Mouse (Mus musculus) MEL (cell line): ENCODE data around the gene Rpl37. TPM values are rescaled to one million over a fixed set of nuclear protein-coding genes. Genes with fewer than 3 reads are reported as not detected.
A peak's percentile ranks its signal among the peaks of the same experiment; 100 is the strongest.

Experiments used
- DNase-seq: peaks from one replicate; pipeline ENCODE4 v3.0.0; 2011; ENCODE audit warnings: low read depth, low spot score
- H3K27ac ChIP-seq: 2 replicates; pipeline ENCODE4 v1.5.1; 2012; ENCODE audit warnings: low read depth, mild to moderate bottlenecking, control low read depth, low read length, moderate library complexity; ENCODE audit not compliant: control insufficient read depth
- H3K27me3 ChIP-seq, 2 experiments: fragments of 150-350 bp in 1 of 2; sonication (generic) in 1 of 2; 2 replicates each; pipeline ENCODE4 v1.6.1; 2012; ENCODE audit warnings: low read length in 2 of 2, mild to moderate bottlenecking in 2 of 2, improper control_type of control experiment in 1 of 2, moderate library complexity in 1 of 2; ENCODE audit not compliant: insufficient read depth in 2 of 2, control insufficient read depth in 1 of 2
- H3K36me3 ChIP-seq, 2 experiments: 2 replicates each; pipeline ENCODE4 v1.6.1; 2012 to 2014; ENCODE audit warnings: low read length in 2 of 2, improper control_type of control experiment in 1 of 2, inconsistent platforms in 1 of 2, mild to moderate bottlenecking in 1 of 2; ENCODE audit not compliant: insufficient read depth in 2 of 2, control insufficient read depth in 1 of 2
- H3K4me1 ChIP-seq, 2 experiments: fragments of 150-350 bp in 1 of 2; sonication (generic) in 1 of 2; 2 replicates each; pipeline ENCODE4 v1.6.1; 2012; ENCODE audit warnings: low read length in 2 of 2, improper control_type of control experiment in 1 of 2, mild to moderate bottlenecking in 1 of 2; ENCODE audit not compliant: insufficient read depth in 2 of 2, control insufficient read depth in 1 of 2
- H3K4me3 ChIP-seq, 2 experiments: fragments of 150-350 bp in 1 of 2; sonication (generic) in 1 of 2; 2 replicates each; pipeline ENCODE4 v1.5.1; 2012; ENCODE audit warnings: low read depth in 2 of 2, low read length in 2 of 2, mild to moderate bottlenecking in 2 of 2, moderate library complexity in 2 of 2, control low read depth in 1 of 2, improper control_type of control experiment in 1 of 2; ENCODE audit not compliant: control insufficient read depth in 1 of 2, insufficient read depth in 1 of 2
- H3K79me2 ChIP-seq: 2 replicates; pipeline ENCODE4 v1.6.1; 2012; ENCODE audit warnings: mild to moderate bottlenecking, low read length, moderate library complexity; ENCODE audit not compliant: control insufficient read depth, poor library complexity, insufficient read depth
- H3K9ac ChIP-seq: 2 replicates; pipeline ENCODE4 v1.6.1; 2012; ENCODE audit warnings: low read depth, mild to moderate bottlenecking, control low read depth, low read length, moderate library complexity; ENCODE audit not compliant: control insufficient read depth, poor library complexity, severe bottlenecking
- H3K9me3 ChIP-seq: fragments of 150-350 bp; sonication (generic); replicated peaks from 2 replicates; pipeline ENCODE4 v1.6.1; 2012; ENCODE audit warnings: mild to moderate bottlenecking, low read length, improper control_type of control experiment, moderate library complexity; ENCODE audit not compliant: insufficient read depth
- BHLHE40 ChIP-seq: IDR thresholded peaks from 2 replicates; pipeline ENCODE4 v1.6.1; 2012; ENCODE audit warnings: low read depth, mild to moderate bottlenecking, inconsistent platforms, low read length, improper control_type of control experiment, borderline replicate concordance
- CHD1 ChIP-seq: IDR thresholded peaks from 2 replicates; pipeline ENCODE4 v1.6.1; 2012; ENCODE audit warnings: low read depth, mild to moderate bottlenecking, inconsistent platforms, low read length, improper control_type of control experiment
- CTCF ChIP-seq, 3 experiments: IDR thresholded peaks in 2 of 3; conservative IDR thresholded peaks in 1 of 3; 2 replicates each; pipeline ENCODE4 v1.5.1; 2011 to 2012; ENCODE audit warnings: low read length in 3 of 3, low read depth in 2 of 3, mild to moderate bottlenecking in 2 of 3, improper control_type of control experiment in 1 of 3, inconsistent platforms in 1 of 3, mixed read lengths in 1 of 3, moderate library complexity in 1 of 3; ENCODE audit not compliant: control insufficient read depth in 1 of 3, insufficient read depth in 1 of 3, poor library complexity in 1 of 3, severe bottlenecking in 1 of 3
- EP300 ChIP-seq, 2 experiments: IDR thresholded peaks; 2 replicates each; pipeline ENCODE4 v1.6.1; 2011; ENCODE audit warnings: improper control_type of control experiment in 2 of 2, low read length in 2 of 2, low read depth in 1 of 2, mild to moderate bottlenecking in 1 of 2
- ETS1 ChIP-seq: IDR thresholded peaks from 2 replicates; pipeline ENCODE4 v1.6.1; 2012; ENCODE audit warnings: low read depth, mild to moderate bottlenecking, inconsistent platforms, low read length, improper control_type of control experiment, moderate library complexity
- GATA1 ChIP-seq: IDR thresholded peaks from 2 replicates; pipeline ENCODE4 v1.6.1; 2011; ENCODE audit warnings: low read depth, low read length, improper control_type of control experiment
- HCFC1 ChIP-seq: IDR thresholded peaks from 2 replicates; pipeline ENCODE4 v1.6.1; 2012; ENCODE audit warnings: low read depth, mild to moderate bottlenecking, inconsistent platforms, low read length, improper control_type of control experiment, moderate library complexity
- KAT2A ChIP-seq: conservative IDR thresholded peaks from 2 replicates; pipeline ENCODE4 v1.6.1; 2012; ENCODE audit warnings: low read depth, low read length, improper control_type of control experiment, inconsistent platforms
- MAFK ChIP-seq: IDR thresholded peaks from 2 replicates; pipeline ENCODE4 v1.6.1; 2011; ENCODE audit warnings: low read depth, mild to moderate bottlenecking, low read length, improper control_type of control experiment, borderline replicate concordance
- MAX ChIP-seq: IDR thresholded peaks from 2 replicates; pipeline ENCODE4 v1.6.1; 2011; ENCODE audit warnings: low read length, improper control_type of control experiment
- MAZ ChIP-seq: IDR thresholded peaks from 2 replicates; pipeline ENCODE4 v1.6.1; 2012; ENCODE audit warnings: low read depth, mild to moderate bottlenecking, inconsistent platforms, low read length, improper control_type of control experiment
- MEF2A ChIP-seq: IDR thresholded peaks from 2 replicates; pipeline ENCODE4 v1.6.1; 2014; ENCODE audit warnings: low read depth, mild to moderate bottlenecking, inconsistent platforms, low read length, improper control_type of control experiment; ENCODE audit not compliant: poor library complexity, insufficient replicate concordance, severe bottlenecking; ENCODE audit errors: extremely low read depth
- MXI1 ChIP-seq: IDR thresholded peaks from 2 replicates; pipeline ENCODE4 v1.6.1; 2011; ENCODE audit warnings: mild to moderate bottlenecking, low read depth, low read length, improper control_type of control experiment
- MYB ChIP-seq: IDR thresholded peaks from 2 replicates; pipeline ENCODE4 v1.6.1; 2011; ENCODE audit warnings: mild to moderate bottlenecking, low read depth, low read length, improper control_type of control experiment
- MYC ChIP-seq: IDR thresholded peaks from 2 replicates; pipeline ENCODE4 v1.6.1; 2011; ENCODE audit warnings: low read depth, mild to moderate bottlenecking, low read length, improper control_type of control experiment, moderate library complexity
- NELFE ChIP-seq: IDR thresholded peaks from 2 replicates; pipeline ENCODE4 v1.6.1; 2011; ENCODE audit warnings: low read depth, low read length, improper control_type of control experiment
- NRF1 ChIP-seq: IDR thresholded peaks from 2 replicates; pipeline ENCODE4 v1.6.1; 2014; ENCODE audit warnings: low read depth, mild to moderate bottlenecking, inconsistent platforms, low read length, improper control_type of control experiment, moderate library complexity; ENCODE audit not compliant: poor library complexity, insufficient read depth, severe bottlenecking
- POLR2A ChIP-seq, 2 experiments: IDR thresholded peaks; 2 replicates each; pipeline ENCODE4 v1.6.1; 2011 to 2012; ENCODE audit warnings: low read length in 2 of 2, mild to moderate bottlenecking in 2 of 2, control low read depth in 1 of 2, improper control_type of control experiment in 1 of 2, low read depth in 1 of 2, moderate library complexity in 1 of 2; ENCODE audit not compliant: control insufficient read depth in 1 of 2, insufficient read depth in 1 of 2, poor library complexity in 1 of 2
- POLR2AphosphoS2 ChIP-seq: IDR thresholded peaks from 2 replicates; pipeline ENCODE4 v1.6.1; 2011; ENCODE audit warnings: low read length, improper control_type of control experiment
- RAD21 ChIP-seq: IDR thresholded peaks from 2 replicates; pipeline ENCODE4 v1.6.1; 2011; ENCODE audit warnings: mild to moderate bottlenecking, low read depth, low read length, improper control_type of control experiment
- RCOR1 ChIP-seq: IDR thresholded peaks from 2 replicates; pipeline ENCODE4 v1.6.1; 2012; ENCODE audit warnings: low read depth, mild to moderate bottlenecking, inconsistent platforms, low read length, improper control_type of control experiment
- SIN3A ChIP-seq: IDR thresholded peaks from 2 replicates; pipeline ENCODE4 v1.6.1; 2012; ENCODE audit warnings: low read length, improper control_type of control experiment, inconsistent platforms
- SMC3 ChIP-seq: IDR thresholded peaks from 2 replicates; pipeline ENCODE4 v1.6.1; 2011; ENCODE audit warnings: low read depth, low read length, improper control_type of control experiment
- TBP ChIP-seq: IDR thresholded peaks from 2 replicates; pipeline ENCODE4 v1.8.0; 2011; ENCODE audit warnings: low read depth, low read length, improper control_type of control experiment
- TCF12 ChIP-seq: IDR thresholded peaks from 2 replicates; pipeline ENCODE4 v1.6.1; 2014; ENCODE audit warnings: low read depth, mild to moderate bottlenecking, inconsistent platforms, low read length, improper control_type of control experiment, moderate library complexity
- UBTF ChIP-seq: IDR thresholded peaks from 2 replicates; pipeline ENCODE4 v1.6.1; 2012; ENCODE audit warnings: low read depth, mild to moderate bottlenecking, inconsistent platforms, low read length, improper control_type of control experiment, moderate library complexity, borderline replicate concordance; ENCODE audit not compliant: insufficient read depth
- USF1 ChIP-seq: IDR thresholded peaks from 2 replicates; pipeline ENCODE4 v1.6.1; 2014; ENCODE audit warnings: low read depth, mild to moderate bottlenecking, inconsistent platforms, low read length, improper control_type of control experiment, moderate library complexity
- USF2 ChIP-seq, 2 experiments: IDR thresholded peaks; 2 replicates each; pipeline ENCODE4 v1.6.1; 2011 to 2012; ENCODE audit warnings: improper control_type of control experiment in 2 of 2, low read length in 2 of 2, borderline replicate concordance in 1 of 2, inconsistent platforms in 1 of 2, low read depth in 1 of 2, mild to moderate bottlenecking in 1 of 2; ENCODE audit not compliant: insufficient read depth in 1 of 2
- ZC3H11A ChIP-seq: IDR thresholded peaks from 2 replicates; pipeline ENCODE4 v1.6.1; 2012; ENCODE audit warnings: low read depth, mild to moderate bottlenecking, inconsistent platforms, low read length, improper control_type of control experiment
- ZMIZ1 ChIP-seq: IDR thresholded peaks from 2 replicates; pipeline ENCODE4 v1.6.1; 2012; ENCODE audit warnings: low read depth, mild to moderate bottlenecking, inconsistent platforms, low read length, improper control_type of control experiment, moderate library complexity
- ZNF384 ChIP-seq: IDR thresholded peaks from 2 replicates; pipeline ENCODE4 v1.6.1; 2012; ENCODE audit warnings: low read depth, mild to moderate bottlenecking, inconsistent platforms, low read length, improper control_type of control experiment
- polyA plus RNA-seq, 2 experiments: library from polyadenylated mRNA; stranded (reverse) in 1 of 2; unstranded in 1 of 2; fragments of >175 nt in 1 of 2; fragments of >200 nt in 1 of 2; gene quantifications; 2 replicates each; pipeline versions ENCODE4 v1.2.1 to v1.2.4; 2012; ENCODE audit warnings: low replicate concordance in 2 of 2, low read depth in 1 of 2; ENCODE audit not compliant: insufficient read length in 2 of 2, insufficient read depth in 1 of 2, missing spikeins in 1 of 2
- total RNA-seq: library from RNA; depleted of rRNA; stranded (reverse); fragments of 300-350 nt; gene quantifications from 2 replicates; pipeline ENCODE4 v1.2.3, GENCODE M21; 2012

The Rpl37 gene
- total and polyA plus RNA-seq, 3 experiments = 923 to 1,669 (median 1,012) TPM

DNA sequence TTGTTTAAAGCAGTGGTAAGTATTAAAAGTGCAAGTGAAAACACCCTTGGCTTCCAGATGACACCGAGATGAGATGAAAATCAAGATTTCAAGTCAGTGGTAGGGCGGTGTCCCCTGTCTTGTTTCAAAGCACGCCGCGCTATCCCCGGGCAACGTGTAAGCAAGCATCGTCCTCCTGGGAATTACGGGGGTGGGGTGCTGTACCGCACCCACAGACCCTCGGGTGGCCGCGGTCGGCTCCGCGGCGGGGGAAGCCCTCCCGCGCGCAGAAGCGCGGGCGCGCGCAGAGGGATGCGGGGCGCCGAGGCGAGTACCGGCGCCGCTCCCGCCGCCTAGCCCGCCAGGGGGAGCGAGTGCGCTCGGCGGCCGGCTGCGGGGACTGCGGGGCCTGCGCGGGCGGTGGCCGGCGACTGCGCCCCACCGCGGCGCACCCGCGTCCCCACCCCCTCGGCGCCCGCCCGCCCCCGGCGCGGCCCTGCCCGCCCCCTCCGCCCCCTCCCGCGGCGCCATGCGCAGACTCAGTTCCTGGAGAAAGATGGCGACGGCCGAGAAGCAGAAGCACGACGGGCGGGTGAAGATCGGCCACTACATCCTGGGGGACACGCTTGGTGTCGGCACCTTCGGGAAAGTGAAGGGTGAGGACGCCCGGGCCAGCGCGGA is 27.0 kb downstream of the Rpl37 start, which contains the start of gene Prkaa1 (continued):
- TF ChIP-seq MEF2A (no peak), MYC (no peak)
- TF ChIP-seq, all 39 proteins: peak for 11

DNA sequence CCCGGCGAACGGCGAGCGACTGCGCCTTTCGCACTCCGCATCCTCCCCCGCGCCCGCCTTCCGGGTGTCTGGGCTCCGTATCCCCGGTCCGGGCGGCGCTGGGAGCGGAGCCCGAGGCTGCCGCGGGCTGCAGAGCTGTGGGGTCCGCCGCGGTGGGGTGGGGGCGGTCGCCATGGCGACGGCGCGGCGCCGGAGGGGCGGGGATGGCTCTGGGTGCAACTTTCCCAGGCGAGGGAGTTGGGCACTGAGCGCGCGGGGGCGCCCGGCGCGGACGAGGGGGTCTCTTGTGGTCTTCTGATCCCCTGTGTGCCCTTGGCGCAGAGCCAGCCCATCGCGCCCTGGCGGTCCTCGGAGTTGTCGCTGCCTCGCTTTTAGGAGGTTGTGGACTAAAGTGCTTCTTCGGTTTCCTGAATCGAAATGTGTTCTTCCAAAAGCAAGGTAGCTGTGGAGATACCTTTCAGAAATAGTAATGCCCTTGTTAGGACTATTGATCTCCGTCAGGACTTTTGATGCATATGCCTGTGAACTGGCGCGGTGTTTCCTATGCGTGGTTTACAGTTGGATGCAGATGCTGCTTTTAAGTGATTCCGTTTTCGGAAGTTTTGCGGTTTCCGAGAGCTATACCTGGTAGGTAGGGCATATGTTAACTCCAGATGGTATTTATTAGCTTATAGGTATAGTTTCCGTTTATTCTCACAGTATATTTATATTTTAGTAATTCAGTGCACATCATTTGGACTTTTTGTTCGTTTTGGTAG is 27.8 kb downstream of the Rpl37 start:
- H3K9ac ChIP-seq = peak overlapping the region; percentile 95
- no peaks in the 10 kb centered on the region for H3K9me3 ChIP-seq
- H3K27me3 ChIP-seq = no peaks in the 10 kb centered on the region
- H3K4me3 ChIP-seq = peak overlapping the region; percentile 77 to 84
- peaks cover 0 to 29% of the 10 kb centered on the region in 2 experiments; a peak in 2 of 4 replicates for H3K36me3 ChIP-seq
- DNase-seq = peak; percentile 75
- H3K4me1 ChIP-seq = peaks cover 17 to 21% of the 10 kb centered on the region in 2 experiments
- peaks cover 45% of the 10 kb centered on the region for H3K79me2 ChIP-seq
- peak overlapping the region; percentile 68 for H3K27ac ChIP-seq
- TF ChIP-seq MXI1 (peak; percentile 61; the same call in 1 of the 2 replicates), ZC3H11A (no peak), MAZ (no peak), POLR2A (IDR thresholded peaks at IDR 0.05; ENCODE audit: control insufficient read depth in 1 of 2, insufficient read depth in 1 of 2, low read depth in 1 of 2, low read length in 2 of 2, poor library complexity in 1 of 2) (no peak), GATA1 (no peak), ZMIZ1 (no peak), USF1 (no peak), CTCF (IDR thresholded peaks at IDR 0.05 in 2 of 3, conservative IDR thresholded peaks at IDR 0.05 in 1 of 3; ENCODE audit: control insufficient read depth in 1 of 3, insufficient read depth in 1 of 3, low read depth in 2 of 3, low read length in 3 of 3, poor library complexity in 1 of 3, severe bottlenecking in 1 of 3) (0 out of 6 replicates have a peak, but pooled peaks of 1 of the 3 experiments have one; percentile 3), BHLHE40 (no peak), UBTF (peak; percentile 80; the same call in 1 of the 2 replicates), MAX (no peak), POLR2AphosphoS2 (no peak), USF2 (IDR thresholded peaks at IDR 0.05; ENCODE audit: borderline replicate concordance in 1 of 2, insufficient read depth in 1 of 2, low read depth in 1 of 2, low read length in 2 of 2) (no peak), MYB (no peak), NELFE (no peak), HCFC1 (no peak), NRF1 (no peak), SIN3A (no peak; the same call in 1 of the 2 replicates), MYC (0 out of 2 replicates have a peak, but pooled peaks have one; percentile 23), TBP (no peak), RCOR1 (no peak), EP300 (IDR thresholded peaks at IDR 0.05; ENCODE audit: low read depth in 1 of 2, low read length in 2 of 2) (0 out of 4 replicates have a peak, but pooled peaks of 1 of the 2 experiments have one; percentile 17), KAT2A (no peak), TCF12 (no peak; the same call in 1 of the 2 replicates), ETS1 (no peak), MEF2A (no peak), ZNF384 (no peak), CHD1 (no peak), MAFK (no peak), SMC3 (no peak), RAD21 (no peak)
